Mouse (Mus musculus) T-cell, adult 66 days (primary cell): Measurements from ENCODE around the gene Hephl1. TPM values are rescaled to one million over a fixed set of nuclear protein-coding genes. Genes with fewer than 3 reads are reported as not detected.

Source experiments
- total RNA-seq, 2 experiments: library from RNA; stranded (reverse); gene quantifications; 3 replicates in 1 of 2; 4 replicates in 1 of 2; pipeline ENCODE4 v1.2.4; 2023

The Hephl1 gene
- not detected for total RNA-seq

DNA sequence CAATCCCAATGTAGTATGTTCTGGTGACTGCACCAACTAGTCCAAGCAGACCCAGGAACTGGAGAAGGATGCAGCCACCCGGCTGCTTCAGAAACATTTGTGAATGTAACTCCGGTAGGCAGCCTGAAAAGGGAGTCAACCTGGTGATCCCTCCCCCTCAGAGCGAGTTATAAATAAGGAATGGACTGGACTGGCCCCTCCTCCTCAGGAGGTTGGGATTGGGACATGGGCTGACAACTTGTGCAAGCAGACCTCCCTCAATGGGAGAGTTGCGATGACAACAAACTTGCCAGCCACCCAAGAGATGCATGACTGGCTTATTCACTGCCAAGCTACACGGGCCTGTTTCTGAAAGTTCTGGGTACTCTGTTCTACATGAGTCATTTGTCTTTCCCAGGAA is at the start of gene Hephl1:
TSS of gene Hephl1 (minus strand) at position 101 of the 400 bp plus-strand sequence.

DNA sequence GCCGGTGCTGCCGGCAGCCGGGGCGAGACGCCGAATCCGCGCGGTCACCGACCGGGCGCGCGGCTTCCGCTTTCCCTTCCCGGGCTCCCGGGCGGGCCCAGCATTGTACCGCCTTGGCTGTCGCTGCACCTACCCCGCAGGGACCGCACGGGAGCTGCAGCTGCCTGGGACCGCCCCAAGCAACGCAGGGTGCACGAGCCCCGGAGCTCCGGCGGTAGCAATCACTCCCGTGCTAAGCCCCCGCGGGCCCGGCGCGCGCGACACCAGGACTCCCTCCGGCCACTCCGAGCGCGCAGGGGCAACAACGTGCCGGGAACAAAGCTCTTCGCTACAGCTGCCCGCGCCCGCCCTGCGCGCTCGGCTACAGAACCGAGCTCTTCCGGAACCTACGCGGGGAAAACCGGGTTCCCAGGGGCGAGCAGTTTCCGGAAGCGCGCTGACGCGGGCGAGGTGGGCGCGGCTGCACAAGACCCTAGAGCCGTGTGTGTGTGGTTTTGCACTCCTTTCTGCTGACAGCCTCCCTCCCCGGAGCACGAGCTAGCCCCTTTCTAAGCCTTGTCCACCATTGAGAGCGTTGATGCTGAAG is 66.7 kb downstream of the Hephl1 start, which contains the start of gene Panx1:
TSS of gene Panx1 (minus strand) at position 395 of the 586 bp plus-strand sequence.

Other genes with a start within 250 kb of the Hephl1 start
- 10 to 100 TPM; 36.6 to 42.0 TPM for gene Izumo1r, start 208.2 kb downstream of the Hephl1 start, total RNA-seq
- gene Panx1, start 66.6 kb downstream of the Hephl1 start, total RNA-seq: 10 to 100 TPM; 57.5 to 75.7 TPM
- gene Vstm5, start 126.9 kb upstream of the Hephl1 start, total RNA-seq: not detected
- 10 to 100 TPM; 54.2 to 55.3 TPM for gene Med17, start 167.8 kb upstream of the Hephl1 start, total RNA-seq
- 100 to 1,000 TPM; 308 to 358 TPM for gene Taf1d, start 194.1 kb upstream of the Hephl1 start, total RNA-seq
- gene 4931406C07Rik, start 194.3 kb upstream of the Hephl1 start, total RNA-seq: 1 to 10 TPM; 4.4 to 5.4 TPM
- gene Cep295, start 245.7 kb upstream of the Hephl1 start, total RNA-seq: 10 to 100 TPM; 47.1 to 53.7 TPM